Mouse (Mus musculus) thymus, adult 2 months (tissue): Measurements from ENCODE around the gene Ncaph. TPM values are rescaled to one million over a fixed set of nuclear protein-coding genes. Genes with fewer than 3 reads are reported as not detected.
"Not testable (repeated sequence)": the region's sequence is repeated elsewhere in the genome, so short reads cannot be mapped to it uniquely, and the experiment has no call there.

Source experiments
- DNase-seq: peaks from one replicate; pipeline ENCODE4 v3.0.0; 2021
- H3K27ac ChIP-seq: fragments of 200-500 bp; 2 replicates; pipeline ENCODE4 v1.5.1; 2012; ENCODE audit warnings: low read length, control low read depth; ENCODE audit not compliant: control insufficient read depth, insufficient read depth
- H3K27me3 ChIP-seq: fragments of 200-500 bp; 2 replicates; pipeline ENCODE4 v1.6.1; 2012; ENCODE audit warnings: mild to moderate bottlenecking, low read length, moderate library complexity, mixed read lengths; ENCODE audit not compliant: control insufficient read depth, insufficient read depth
- H3K36me3 ChIP-seq: fragments of 200-500 bp; 2 replicates; pipeline ENCODE4 v1.6.1; 2012; ENCODE audit warnings: mild to moderate bottlenecking, low read length, moderate library complexity; ENCODE audit not compliant: control insufficient read depth, insufficient read depth
- H3K4me1 ChIP-seq: fragments of 200-500 bp; replicated peaks from 2 replicates; pipeline ENCODE4 v1.6.1; 2012; ENCODE audit warnings: low read length; ENCODE audit not compliant: control insufficient read depth, insufficient read depth
- H3K4me3 ChIP-seq: fragments of 200-500 bp; 2 replicates; pipeline ENCODE4 v1.5.1; 2012; ENCODE audit warnings: mild to moderate bottlenecking, low read length, control low read depth, moderate library complexity; ENCODE audit not compliant: control insufficient read depth, insufficient read depth
- CTCF ChIP-seq: fragments of 200-500 bp; IDR thresholded peaks from 2 replicates; pipeline ENCODE4 v1.5.1; 2012; ENCODE audit warnings: mild to moderate bottlenecking, control low read depth, low read length, moderate library complexity, borderline replicate concordance; ENCODE audit not compliant: control insufficient read depth, poor library complexity, insufficient read depth; ENCODE audit errors: extremely low read depth
- POLR2A ChIP-seq: fragments of 200-500 bp; IDR thresholded peaks from 2 replicates; pipeline ENCODE4 v1.6.1; 2012; ENCODE audit warnings: mild to moderate bottlenecking, low read length, control low read depth, moderate library complexity; ENCODE audit not compliant: control insufficient read depth, poor library complexity, insufficient read depth; ENCODE audit errors: extremely low read depth
- WGBS: fragments of 180-500 bp; shearing (Covaris S2); methylation state at CpG from one replicate; pipeline ENCODE4 v1.1.7; 2018; 5-methylcytosine and 5-hydroxymethylcytosine counted together
- polyA plus RNA-seq: library from polyadenylated mRNA; depleted of rRNA; stranded (reverse); fragments of >200 nt; gene quantifications from 2 replicates; pipeline ENCODE4 v1.2.3, GENCODE M21; 2012

The Ncaph gene
- polyA plus RNA-seq, 1 experiment: 19.1 TPM

GRCm38 (mm10) chr2:127136979-127137378 is 3.2 kb upstream of the Ncaph start:
- no peak overlapping the region for H3K27ac ChIP-seq
- H3K4me3 ChIP-seq: no peak overlapping the region

GRCm38 (mm10) chr2:127135255-127135654 is 1.5 kb upstream of the Ncaph start:
- H3K27ac ChIP-seq, H3K27me3 ChIP-seq, DNase-seq, H3K4me3 ChIP-seq, H3K36me3 ChIP-seq: not testable (repeated sequence)
- WGBS: 28% methylated on average over 3 of the region's 3 CpGs
- peaks cover 20% of the 10 kb centered on the region for H3K4me1 ChIP-seq

More at GRCm38 (mm10) chr2:127136979-127137378, 3.2 kb upstream of the Ncaph start:
- Histone ChIP-seq H3K27me3 (no peaks in the 10 kb centered on the region), H3K4me1 (peaks cover 11% of the 10 kb centered on the region), H3K36me3 (no peaks in the 10 kb centered on the region; the same call in 1 of the 2 replicates)
- DNase-seq: no peak
- 11% methylated on average over 5 of the region's 5 CpGs for WGBS
- TF ChIP-seq POLR2A (no peak), CTCF (no peak)

- no peak for TF ChIP-seq CTCF
- TF ChIP-seq POLR2A: no peak
- 28% methylated on average over 8 of the region's 8 CpGs for WGBS
- DNase-seq: no peak
- Histone ChIP-seq H3K27ac (no peak overlapping the region), H3K27me3 (no peaks in the 10 kb centered on the region), H3K36me3 (peaks cover 10% of the 10 kb centered on the region), H3K4me3 (no peak overlapping the region), H3K4me1 (peaks cover 16% of the 10 kb centered on the region)
Measured at GRCm38 (mm10) chr2:127131353-127131752, 2.4 kb downstream of the Ncaph start.

GRCm38 (mm10) chr2:127128926-127129325 is 4.8 kb downstream of the Ncaph start:
- no peak for TF ChIP-seq CTCF
- Histone ChIP-seq H3K36me3 (peaks cover 33% of the 10 kb centered on the region), H3K27me3 (no peaks in the 10 kb centered on the region), H3K27ac (no peak overlapping the region), H3K4me1 (peaks cover 16% of the 10 kb centered on the region), H3K4me3 (no peak overlapping the region)
- no peak for DNase-seq
- 67% methylated on average over 5 of the region's 5 CpGs for WGBS

- no peak overlapping the region for H3K4me3 ChIP-seq
Measured at GRCm38 (mm10) chr2:127121591-127122235, 12.0 kb downstream of the Ncaph start.

GRCm38 (mm10) chr2:127108986-127109385 is 24.8 kb downstream of the Ncaph start:
- WGBS: 98% methylated on average over 4 of the region's 4 CpGs
- no peak overlapping the region for H3K4me3 ChIP-seq
- TF ChIP-seq CTCF (no peak), POLR2A (no peak)
- H3K27ac ChIP-seq: no peak overlapping the region
- no peaks in the 10 kb centered on the region for H3K27me3 ChIP-seq
- DNase-seq: no peak
- H3K4me1 ChIP-seq: no peaks in the 10 kb centered on the region
- H3K36me3 ChIP-seq: peaks cover 61% of the 10 kb centered on the region

More at GRCm38 (mm10) chr2:127121591-127122235, 12.0 kb downstream of the Ncaph start:
- 98% methylated on average over 8 of the region's 8 CpGs for WGBS
- DNase-seq: no peak
- no peak overlapping the region for H3K27ac ChIP-seq
- H3K36me3 ChIP-seq: peaks cover 77% of the 10 kb centered on the region
- no peaks in the 10 kb centered on the region for H3K27me3 ChIP-seq
- TF ChIP-seq POLR2A (no peak), CTCF (no peak)
- no peaks in the 10 kb centered on the region for H3K4me1 ChIP-seq

- WGBS: 88% methylated on average over 8 of the region's 8 CpGs
- H3K27me3 ChIP-seq: no peaks in the 10 kb centered on the region
- no peak overlapping the region for H3K27ac ChIP-seq
- H3K36me3 ChIP-seq: peaks cover 5% of the 10 kb centered on the region; the same call in 1 of the 2 replicates
- TF ChIP-seq POLR2A (no peak), CTCF (no peak)
- no peak overlapping the region for H3K4me3 ChIP-seq
- no peak for DNase-seq
- H3K4me1 ChIP-seq: no peaks in the 10 kb centered on the region
Measured at GRCm38 (mm10) chr2:127092000-127092399, 41.8 kb downstream of the Ncaph start.

- not testable (repeated sequence) for H3K4me3 ChIP-seq, H3K27me3 ChIP-seq, H3K36me3 ChIP-seq
Measured at GRCm38 (mm10) chr2:127090151-127090550, 43.6 kb downstream of the Ncaph start.

More at GRCm38 (mm10) chr2:127090151-127090550, 43.6 kb downstream of the Ncaph start:
- DNase-seq, H3K4me1 ChIP-seq, H3K27ac ChIP-seq: not testable (repeated sequence)
